Mouse (Mus musculus): ENCODE measurements around the gene Kdm2b.

DNA sequence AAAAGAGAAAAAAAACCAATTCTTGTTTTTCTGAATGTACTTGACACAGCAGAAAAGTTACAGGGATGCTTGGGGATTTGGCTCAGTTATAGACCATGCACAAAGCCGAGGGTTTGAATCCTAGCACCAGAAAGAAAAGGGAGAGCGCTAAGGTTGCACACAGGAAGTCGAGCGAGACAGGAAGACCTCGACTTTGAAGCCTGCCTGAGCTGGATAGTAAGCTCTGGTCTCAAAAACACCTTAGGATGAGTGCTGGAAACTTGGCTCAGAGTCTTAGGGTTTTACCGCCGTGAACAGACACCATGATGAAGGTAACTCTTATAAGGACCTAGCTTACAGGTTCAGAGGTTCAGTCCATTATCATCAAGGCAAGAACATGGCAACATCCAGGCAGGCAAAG is 31.8 kb upstream of the Kdm2b start:
- TF ChIP-seq CTCF (conservative IDR thresholded peaks at IDR 0.05; ENCODE audit: insufficient read depth, insufficient read length, low read depth, low read length) (no peak), POLR2A (IDR thresholded peaks at IDR 0.05; ENCODE audit: low read depth, low read length) (no peak)
